ENCODE assay signal across 14 mouse cellular contexts in genomic region chr8:19724871-19725270, GRCm38 (mm10). TPM values are rescaled to one million over a fixed set of nuclear protein-coding genes. Genes with fewer than 3 reads are reported as not detected.
"Had no signal": no experiment of that assay in that cellular context is flagged by ENCODE, and none has a peak within 500 bp of the region (broad histone marks: within the 10 kb centered on the region; RNA-seq: fewer than 3 reads in every experiment).

No protein-coding gene starts in this region.

RNA-seq across cellular contexts. Expression of gene 4930467E23Rik, which starts 4.5 kb away (rescaled TPM):
- polyA plus RNA-seq: embryonic facial prominence, embryonic 10.5 days; embryonic facial prominence, embryonic 11.5 days; embryonic facial prominence, embryonic 12.5 days; embryonic facial prominence, embryonic 13.5 days; embryonic facial prominence, embryonic 14.5 days; erythroblast, embryonic 14.5 days; forebrain, embryonic 10.5 days; forebrain, embryonic 11.5 days; forebrain, embryonic 13.5 days; forebrain, embryonic 14.5 days; forebrain, embryonic 15.5 days; forebrain, embryonic 16.5 days; forebrain, postnatal 0 days; gonadal fat pad, adult 2 months had no signal
